Mouse (Mus musculus) A20 (cell line): ENCODE data around the gene Zbtb24.
"Not testable (repeated sequence)": the region's sequence is repeated elsewhere in the genome, so short reads cannot be mapped to it uniquely, and the experiment has no call there.

Source experiments
- DNase-seq: peaks from one replicate; pipeline ENCODE4 v3.0.0-alpha.2; 2011; ENCODE audit warnings: low read depth, low spot score

The Zbtb24 gene

GRCm38 (mm10) chr10:41450137-41450670 is at the start of gene Zbtb24:
Gene Zbtb24, plus strand, starts transcription at chr10:41450383.
- peak; percentile 97 for DNase-seq

DNA sequence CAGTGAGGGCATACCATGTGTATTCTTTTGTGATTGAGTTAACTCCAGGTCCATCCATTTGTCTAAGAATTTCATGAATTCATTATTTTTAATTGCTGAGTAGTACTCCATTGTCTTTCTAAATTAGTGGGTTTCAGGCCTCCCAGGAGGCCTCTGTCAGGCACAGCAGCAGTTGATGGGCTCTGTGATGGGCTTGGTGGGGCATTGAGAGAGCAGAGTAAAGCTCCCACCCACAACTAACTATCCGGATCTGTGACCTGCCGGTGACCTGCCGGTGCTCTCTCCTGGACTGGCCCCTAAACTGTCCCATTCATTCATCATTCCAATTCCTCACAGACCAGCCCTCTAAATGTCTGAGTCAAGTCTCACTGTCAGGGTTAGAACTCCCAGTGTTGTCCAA is 49.1 kb upstream of the Zbtb24 start:
- no peak for DNase-seq

- no peak for DNase-seq
Measured at GRCm38 (mm10) chr10:41403364-41403763, 46.8 kb upstream of the Zbtb24 start.

GRCm38 (mm10) chr10:41403893-41404612 is 46.1 kb upstream of the Zbtb24 start:
- no peak for DNase-seq

DNA sequence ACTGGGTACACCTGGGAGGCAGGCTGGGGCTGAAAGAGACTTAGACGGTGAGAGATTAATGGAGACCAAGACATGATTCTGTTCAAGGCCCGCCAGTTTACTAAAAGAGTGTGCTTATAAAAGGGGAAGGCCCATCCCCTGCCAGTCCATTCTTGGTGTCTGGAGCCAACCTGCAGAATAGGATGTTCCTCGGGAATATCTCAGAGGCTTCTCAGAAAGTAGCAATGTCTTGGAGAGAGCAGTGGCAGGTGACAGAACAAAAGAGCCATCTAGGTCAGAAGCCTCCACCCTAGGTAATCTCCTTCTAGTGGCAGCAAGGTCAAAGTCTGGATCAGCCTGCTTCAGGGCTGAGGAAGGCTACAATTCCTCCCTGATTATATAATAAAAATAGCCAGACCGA is 40.0 kb upstream of the Zbtb24 start:
- not testable (repeated sequence) for DNase-seq

DNA sequence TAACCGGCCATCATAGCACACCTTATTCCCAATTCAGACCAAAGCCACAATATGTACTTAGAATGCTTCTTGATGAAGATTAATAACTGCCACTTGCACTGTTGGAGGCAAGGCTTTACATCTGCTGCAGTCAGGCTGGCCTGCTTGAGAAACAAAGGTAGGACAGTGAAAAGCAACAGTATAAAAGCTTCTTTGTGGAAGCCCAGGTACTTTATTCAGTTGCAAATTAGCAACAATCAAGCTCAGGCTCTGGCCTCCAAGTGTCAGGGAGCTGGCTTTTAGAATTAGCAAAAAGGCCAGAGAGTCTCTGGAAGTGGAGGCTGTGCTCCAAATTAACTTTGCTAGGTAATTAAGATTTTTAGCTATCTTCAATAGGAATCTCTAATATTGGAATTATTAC is 39.4 kb upstream of the Zbtb24 start:
- not testable (repeated sequence) for DNase-seq

GRCm38 (mm10) chr10:41413471-41413870 is 36.7 kb upstream of the Zbtb24 start:
- DNase-seq, result not testable (repeated sequence)

DNA sequence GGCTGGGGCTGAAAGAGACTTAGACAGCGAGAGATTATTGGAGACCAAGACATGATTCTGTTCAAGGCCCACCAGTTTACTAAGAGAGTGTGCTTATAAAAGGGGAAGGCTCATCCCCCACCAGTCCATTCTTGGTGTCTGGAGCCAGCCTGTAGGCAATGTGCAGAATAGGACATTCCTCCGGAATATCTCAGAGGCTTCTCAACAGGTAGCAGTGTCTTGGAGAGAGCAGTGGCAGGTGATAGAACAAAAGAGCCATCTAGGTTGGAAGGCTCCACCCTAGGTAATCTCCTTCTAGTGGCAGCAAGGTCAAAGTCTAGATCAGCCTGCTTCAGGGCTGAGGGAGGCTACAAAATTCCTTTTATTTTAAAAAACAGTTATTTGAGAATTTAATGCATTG is 34.8 kb upstream of the Zbtb24 start:
- not testable (repeated sequence) for DNase-seq

DNA sequence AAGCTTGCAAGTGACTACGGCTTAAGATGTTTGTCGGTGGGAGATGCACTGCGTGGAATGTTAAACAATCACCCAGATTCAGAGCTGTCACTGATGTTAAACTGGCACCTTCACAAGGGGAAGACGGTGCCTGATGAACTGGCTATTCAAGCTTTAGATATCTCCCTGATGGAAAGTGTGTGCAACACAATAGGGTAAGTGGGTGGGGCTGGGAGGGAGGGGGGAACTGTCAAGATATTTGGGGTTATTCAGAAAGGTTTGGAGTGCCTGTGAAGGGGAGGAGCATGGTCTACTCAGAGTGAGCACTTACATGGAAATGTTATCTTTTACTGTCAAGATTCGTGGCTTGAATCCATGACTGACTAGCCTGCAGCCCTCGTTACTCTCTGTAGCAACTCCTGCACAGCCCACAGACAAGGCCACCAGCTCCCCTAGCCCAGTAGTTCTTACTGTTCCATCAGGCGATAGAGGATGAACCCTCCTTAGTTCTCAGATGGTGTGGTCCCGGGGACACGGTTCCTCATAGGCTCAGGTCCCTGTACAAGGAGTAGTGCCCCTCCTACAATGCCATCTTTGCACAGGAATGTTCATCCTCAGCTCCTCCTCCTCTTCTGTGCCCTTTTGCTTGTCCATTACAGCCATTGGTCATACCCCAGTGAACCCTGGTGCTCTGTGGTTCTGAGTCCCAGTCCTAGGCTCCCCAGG is 29.5 kb upstream of the Zbtb24 start:
- no peak for DNase-seq

DNA sequence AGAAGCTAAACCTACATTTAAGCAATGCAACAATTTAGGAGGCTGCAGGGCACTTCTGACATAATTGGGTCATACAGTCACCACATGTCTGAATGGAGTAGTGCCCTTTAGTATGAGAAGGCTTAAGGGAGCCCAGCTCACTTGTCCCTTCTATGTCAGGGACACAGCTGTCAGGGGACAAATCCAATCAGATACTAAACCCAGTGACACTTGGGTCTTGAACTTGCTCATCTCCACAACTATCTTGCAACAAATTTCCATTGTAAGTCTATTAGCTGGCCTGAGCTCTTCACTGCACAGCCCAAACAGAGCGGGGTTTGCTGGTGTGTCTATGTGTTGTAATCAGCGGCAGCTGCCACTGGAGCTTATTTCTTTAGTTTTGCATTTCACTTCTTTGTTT is 26.5 kb upstream of the Zbtb24 start:
- DNase-seq, result no peak

DNA sequence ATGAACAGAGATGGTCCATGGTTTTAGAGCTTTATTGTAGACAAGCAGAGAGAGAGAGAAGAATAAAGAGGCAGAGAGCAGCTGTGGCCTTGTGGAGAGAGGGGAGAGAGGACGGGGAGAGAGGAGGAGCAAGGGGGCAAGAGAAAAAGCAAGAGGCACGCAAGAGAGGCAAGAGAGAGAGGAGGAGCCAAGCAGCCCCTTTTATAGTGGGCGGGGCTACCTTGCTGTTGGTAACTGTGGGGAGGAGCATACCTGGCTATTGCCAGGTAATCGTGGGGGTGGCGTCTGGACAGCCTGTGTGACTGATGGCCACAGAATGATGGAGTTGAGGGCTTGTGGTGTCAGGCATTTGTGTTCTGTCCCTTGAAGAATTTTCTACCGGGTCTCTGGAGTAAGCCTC is 23.8 kb upstream of the Zbtb24 start:
- no peak for DNase-seq

- DNase-seq, result peak; percentile 73
Measured at GRCm38 (mm10) chr10:41434624-41435023, 15.6 kb upstream of the Zbtb24 start.

DNA sequence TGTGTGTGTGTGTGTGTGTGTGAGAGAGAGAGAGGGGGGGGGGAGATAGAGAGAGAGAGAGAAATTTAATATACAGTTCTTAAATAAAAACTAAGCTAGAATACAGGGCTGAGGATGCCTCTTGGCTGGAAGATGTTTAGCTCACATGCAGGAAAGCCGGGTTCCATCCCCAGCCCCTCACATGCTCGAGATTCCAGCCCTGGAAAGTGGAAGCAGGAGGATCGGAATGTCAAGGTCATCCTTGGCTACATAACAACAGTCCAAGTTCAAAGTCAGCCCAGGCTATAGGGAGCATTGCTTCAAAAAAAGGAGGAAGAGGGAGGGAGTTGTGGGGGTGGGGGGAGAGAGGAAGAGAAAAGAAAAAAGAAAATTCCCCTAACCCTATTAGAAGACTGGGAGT is 15.0 kb upstream of the Zbtb24 start:
- no peak for DNase-seq

DNA sequence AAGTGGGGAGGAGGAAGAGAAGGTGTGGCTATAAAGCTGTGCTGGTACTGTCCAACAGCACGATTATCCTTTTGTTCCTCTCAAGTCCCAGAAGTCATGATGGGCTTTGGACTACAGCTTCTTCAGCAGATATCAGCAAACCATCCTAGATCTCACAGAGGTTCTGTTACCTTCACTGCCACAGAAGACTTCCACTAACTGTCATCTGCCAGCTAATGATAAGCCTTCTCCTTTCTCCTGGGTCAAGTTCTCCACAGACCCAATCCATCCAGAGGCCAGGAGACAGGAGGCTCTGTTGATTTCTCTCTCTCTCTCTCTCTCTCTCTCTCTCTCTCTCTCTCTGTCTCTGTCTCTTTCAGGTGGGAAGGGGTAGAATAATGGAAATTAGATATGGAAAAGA is 2.0 kb upstream of the Zbtb24 start:
- no peak for DNase-seq

- DNase-seq, result no peak
Measured at GRCm38 (mm10) chr10:41449684-41450083, 499 bp upstream of the Zbtb24 start.

GRCm38 (mm10) chr10:41450780-41451522 is 768 bp downstream of the Zbtb24 start:
- DNase-seq, result no peak

GRCm38 (mm10) chr10:41451656-41452055 is 1.5 kb downstream of the Zbtb24 start:
- no peak for DNase-seq

DNA sequence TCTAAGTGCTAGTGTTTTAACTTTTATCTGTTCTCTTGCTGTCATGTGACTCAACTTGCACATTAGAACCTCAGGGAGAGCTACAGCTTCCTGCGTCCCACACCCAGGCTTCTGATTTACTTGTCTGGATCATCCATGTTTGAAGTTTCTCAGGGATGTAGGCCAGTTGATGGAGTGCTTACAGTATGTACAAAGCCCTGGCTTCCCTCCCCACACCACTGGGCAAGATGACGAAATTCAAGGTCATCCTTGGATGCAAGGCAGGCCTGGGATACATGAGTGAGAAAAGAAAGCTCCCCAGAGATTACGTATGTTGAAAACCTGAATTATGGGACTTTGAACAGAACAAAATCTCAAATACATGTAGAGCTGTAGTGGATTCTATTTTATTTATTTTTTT is 2.6 kb downstream of the Zbtb24 start:
- DNase-seq, result no peak

DNA sequence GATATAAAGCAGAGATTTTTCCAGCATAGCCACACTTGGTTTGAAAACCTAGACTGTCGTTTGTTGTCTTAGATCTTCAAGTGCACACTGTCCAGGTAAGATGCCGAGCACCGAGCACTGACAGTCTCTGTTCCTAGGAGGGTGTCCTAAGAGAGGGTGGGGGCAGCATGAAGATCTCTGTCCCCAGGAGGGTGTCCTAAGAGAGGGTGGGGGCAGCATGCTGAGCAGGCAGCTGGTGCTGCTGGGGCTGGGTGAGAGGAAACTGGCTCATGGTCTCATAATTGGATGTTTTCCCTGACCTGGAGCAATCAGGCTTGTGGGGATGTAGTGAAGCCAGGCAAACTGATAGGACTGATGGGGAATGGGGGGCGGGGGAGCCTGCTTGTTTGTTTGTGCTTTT is 9.8 kb downstream of the Zbtb24 start:
- no peak for DNase-seq

DNA sequence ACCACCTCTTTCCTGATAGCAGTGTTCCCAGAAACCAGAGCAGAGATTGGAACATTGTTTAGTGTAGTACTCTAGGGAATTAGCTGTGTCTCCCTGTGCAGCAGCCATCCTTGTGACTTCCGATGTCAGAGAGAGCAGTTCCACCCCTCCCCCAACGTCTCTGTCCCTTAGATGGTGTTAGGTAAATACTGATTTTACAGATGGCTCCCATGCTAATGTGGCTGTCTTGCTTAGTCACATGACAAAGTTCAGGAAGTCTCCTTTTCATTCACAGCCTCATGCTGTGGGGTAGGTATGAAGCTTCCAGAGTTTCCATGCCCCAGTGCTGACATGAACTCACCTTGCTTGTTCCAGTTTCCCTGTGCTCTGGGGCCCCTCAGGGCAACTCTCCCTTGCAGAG is 10.3 kb downstream of the Zbtb24 start:
- no peak for DNase-seq

- DNase-seq, result no peak
Measured at GRCm38 (mm10) chr10:41461057-41461722, 11.0 kb downstream of the Zbtb24 start.
